Mouse (Mus musculus): ENCODE results near the gene Mtus2. TPM values are rescaled to one million over a fixed set of nuclear protein-coding genes. Genes with fewer than 3 reads are reported as not detected.
A peak's percentile ranks its signal among the peaks of the same experiment; 100 is the strongest.

Mtus2 gene
- polyA plus RNA-seq, 1 experiment from 2014 or later = 11.0 TPM

DNA sequence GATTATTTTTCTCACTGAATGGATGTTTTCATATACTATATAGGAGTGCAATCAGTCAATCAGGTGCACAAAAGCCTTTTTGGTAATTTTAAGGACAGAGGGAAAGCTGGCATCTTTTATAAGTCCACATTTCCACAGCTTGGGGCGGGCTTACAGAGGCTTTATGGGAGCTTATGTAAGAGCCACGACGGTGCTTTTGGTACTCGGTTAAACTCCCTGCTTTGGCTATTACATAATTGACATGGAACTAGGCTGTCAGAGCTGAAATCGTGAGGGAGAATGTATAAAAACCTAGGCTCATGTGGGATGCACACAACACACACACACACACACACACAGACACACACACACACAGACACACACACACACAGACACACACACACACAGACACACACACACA, 2.0 kb downstream of the Mtus2 start:
- Histone ChIP-seq H3K4me1 (peaks cover 8% of the 10 kb centered on the region; the same call in 1 of the 2 replicates), H3K36me3 (no peaks in the 10 kb centered on the region), H3K9me3 (no peaks in the 10 kb centered on the region), H3K27ac (no peak overlapping the region), H3K27me3 (peaks cover 33% of the 10 kb centered on the region), H3K9ac (no peak overlapping the region), H3K4me2 (replicated peaks) (no peak overlapping the region), H3K4me3 (no peak overlapping the region)
- 36% methylated on average over 5 of the region's 5 CpGs for WGBS
- no peak for ATAC-seq (ENCODE audit: insufficient number of reproducible peaks, insufficient read depth, low FRiP score, low TSS enrichment)

DNA sequence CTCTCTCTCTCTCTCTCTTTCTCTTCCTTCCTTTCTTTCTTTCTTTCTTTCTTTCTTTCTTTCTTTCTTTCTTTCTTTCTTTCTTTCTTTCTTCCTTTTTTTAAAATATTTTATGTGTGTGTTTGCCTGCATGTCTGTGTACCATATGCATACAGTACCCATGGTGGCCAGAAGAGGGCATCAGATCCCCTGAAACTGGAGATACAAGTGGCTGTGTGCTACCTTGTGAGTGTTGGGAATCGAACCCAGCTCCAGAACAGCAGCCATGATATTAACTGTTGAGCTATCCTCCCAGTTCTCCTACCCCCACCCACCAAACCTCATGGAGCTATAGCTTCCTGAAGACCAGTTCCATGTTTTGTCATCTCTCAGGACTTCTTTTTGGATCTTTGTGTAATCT, 3.7 kb downstream of the Mtus2 start:
- no peak overlapping the region for H3K9ac ChIP-seq
- WGBS = 96% methylated on average over 1 of the region's 1 CpGs

DNA sequence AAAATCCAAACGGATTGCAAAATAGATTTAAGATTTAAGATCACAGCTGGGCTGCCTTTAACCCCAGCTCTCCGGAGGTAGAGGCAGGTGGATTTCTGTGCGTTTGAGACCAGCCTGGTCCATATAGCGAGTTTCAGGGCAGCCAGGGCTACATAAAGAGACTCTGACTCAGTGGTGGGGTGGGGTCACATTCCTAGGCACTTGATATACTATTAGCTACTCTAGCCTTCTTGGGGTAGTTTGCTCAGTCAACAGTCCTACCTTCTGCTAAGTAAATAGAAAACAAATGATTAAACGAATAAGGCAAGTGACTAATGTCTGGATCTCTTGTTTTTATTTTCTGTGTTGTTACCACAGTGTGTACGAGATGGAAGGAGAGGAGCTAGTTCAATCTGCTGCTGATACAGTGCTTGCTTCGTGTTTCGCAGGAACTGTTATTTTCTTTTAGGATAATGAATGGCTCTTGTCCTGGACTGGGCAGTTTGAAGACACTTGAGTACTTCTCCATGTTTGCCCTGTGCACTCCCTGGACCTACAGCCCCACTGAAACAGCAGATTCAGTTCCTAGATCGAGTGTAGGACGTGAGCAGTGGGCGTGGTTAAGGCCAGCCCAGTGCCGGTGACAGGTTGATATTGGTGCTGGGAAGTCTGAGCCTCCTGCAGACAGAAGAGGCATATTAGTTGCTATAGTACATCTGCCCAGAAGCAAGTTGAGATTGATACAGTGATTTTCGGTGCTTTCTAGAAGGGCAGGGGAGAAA, 6.9 kb downstream of the Mtus2 start:
- WGBS = 75% methylated on average over 13 of the region's 13 CpGs

More for the DNA sequence above, 3.7 kb downstream of the Mtus2 start:
- H3K9me3 ChIP-seq = no peaks in the 10 kb centered on the region
- H3K4me3 ChIP-seq = no peak overlapping the region
- H3K27ac ChIP-seq = no peak overlapping the region
- ATAC-seq (ENCODE audit: insufficient number of reproducible peaks, insufficient read depth, low FRiP score, low TSS enrichment) = no peak
- H3K36me3 ChIP-seq = no peaks in the 10 kb centered on the region
- H3K27me3 ChIP-seq = peaks cover 26% of the 10 kb centered on the region
- H3K4me1 ChIP-seq = peaks cover 8% of the 10 kb centered on the region; the same call in 1 of the 2 replicates
- no peak overlapping the region for H3K4me2 ChIP-seq (replicated peaks)

DNA sequence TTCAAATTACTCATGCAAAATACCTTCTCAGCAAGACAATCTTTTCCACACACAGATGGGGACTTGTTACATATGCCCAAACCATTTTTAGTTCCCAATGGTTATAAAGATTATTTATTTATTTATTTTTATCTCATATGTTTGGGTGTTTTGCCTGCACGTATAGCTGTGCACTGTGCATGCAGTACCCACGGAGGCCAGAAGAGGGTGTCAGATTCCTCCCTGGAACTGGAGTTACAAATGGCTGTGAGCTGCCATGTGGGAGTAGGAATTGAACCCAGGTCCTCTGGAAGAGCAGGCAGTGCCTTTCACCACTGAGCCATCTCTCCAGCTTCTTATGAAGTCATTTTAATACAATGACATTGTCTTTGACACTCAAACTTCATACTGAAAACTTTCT, 7.7 kb downstream of the Mtus2 start:
- H3K9ac ChIP-seq = no peak overlapping the region
- WGBS = 57% methylated on average over 2 of the region's 2 CpGs
- H3K27ac ChIP-seq = no peak overlapping the region
- no peak for ATAC-seq (ENCODE audit: insufficient number of reproducible peaks, insufficient read depth, low FRiP score, low TSS enrichment)
- H3K4me3 ChIP-seq = no peak overlapping the region
- H3K4me2 ChIP-seq (replicated peaks) = no peak overlapping the region
- no peaks in the 10 kb centered on the region for H3K27me3 ChIP-seq
- H3K9me3 ChIP-seq = no peaks in the 10 kb centered on the region
- H3K36me3 ChIP-seq = no peaks in the 10 kb centered on the region
- no peaks in the 10 kb centered on the region for H3K4me1 ChIP-seq

More for the DNA sequence above, 6.9 kb downstream of the Mtus2 start:
- no peak overlapping the region for H3K9ac ChIP-seq
- no peaks in the 10 kb centered on the region for H3K4me1 ChIP-seq
- H3K27me3 ChIP-seq = no peaks in the 10 kb centered on the region
- no peak overlapping the region for H3K27ac ChIP-seq
- no peak overlapping the region for H3K4me2 ChIP-seq (replicated peaks)
- no peak for ATAC-seq (ENCODE audit: insufficient number of reproducible peaks, insufficient read depth, low FRiP score, low TSS enrichment)
- H3K36me3 ChIP-seq = no peaks in the 10 kb centered on the region
- no peaks in the 10 kb centered on the region for H3K9me3 ChIP-seq
- no peak overlapping the region for H3K4me3 ChIP-seq

DNA sequence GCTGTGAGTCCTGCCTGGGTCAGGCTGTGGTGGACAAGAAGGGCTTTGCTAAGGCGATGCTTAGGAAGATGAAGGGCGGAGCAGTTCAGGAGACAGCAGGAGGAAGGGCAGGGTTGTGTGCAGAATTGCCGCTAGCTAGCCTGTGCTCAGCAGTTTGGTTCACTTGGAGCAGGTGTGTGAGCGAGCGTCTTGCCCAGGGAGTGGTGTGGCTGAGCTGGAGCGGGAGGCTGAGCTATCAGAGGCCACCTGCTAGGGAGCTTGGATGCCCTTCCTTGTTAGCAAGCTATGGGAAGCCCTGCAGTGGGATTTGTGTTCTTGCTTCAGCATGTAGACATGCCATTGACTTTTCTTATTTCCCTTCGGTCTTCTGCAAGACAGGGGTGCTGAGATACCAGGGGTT, 9.5 kb downstream of the Mtus2 start:
- H3K4me1 ChIP-seq = no peaks in the 10 kb centered on the region

DNA sequence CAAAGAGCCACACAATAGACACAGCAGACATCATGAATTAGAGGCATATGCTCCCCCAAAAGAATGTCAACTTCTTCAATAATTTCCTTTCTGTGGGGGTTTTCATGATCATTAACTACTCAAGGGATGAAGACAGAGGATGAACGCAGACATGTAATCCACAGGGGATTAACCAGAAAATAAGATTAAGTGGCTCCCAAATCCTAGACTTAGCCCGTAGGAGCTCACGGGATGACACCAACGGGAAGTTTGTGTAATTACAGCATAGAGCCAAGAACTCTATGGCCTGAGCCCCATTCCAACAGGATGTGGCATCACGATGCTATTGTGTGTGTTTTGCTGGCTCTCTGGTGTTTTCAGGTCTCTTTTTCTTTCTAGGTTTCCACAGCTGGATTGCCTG, 12.4 kb downstream of the Mtus2 start:
- Histone ChIP-seq H3K9ac (no peak overlapping the region), H3K9me3 (no peaks in the 10 kb centered on the region), H3K4me1 (no peaks in the 10 kb centered on the region), H3K27me3 (no peaks in the 10 kb centered on the region), H3K4me2 (replicated peaks) (no peak overlapping the region), H3K4me3 (no peak overlapping the region), H3K36me3 (no peaks in the 10 kb centered on the region), H3K27ac (no peak overlapping the region)
- ATAC-seq (ENCODE audit: insufficient number of reproducible peaks, insufficient read depth, low FRiP score, low TSS enrichment) = no peak
- 76% methylated on average over 5 of the region's 5 CpGs for WGBS

More for the DNA sequence above, 9.5 kb downstream of the Mtus2 start:
- 86% methylated on average over 7 of the region's 7 CpGs for WGBS
- no peaks in the 10 kb centered on the region for H3K36me3 ChIP-seq
- no peak for ATAC-seq (ENCODE audit: insufficient number of reproducible peaks, insufficient read depth, low FRiP score, low TSS enrichment)
- H3K4me2 ChIP-seq (replicated peaks) = no peak overlapping the region
- no peak overlapping the region for H3K9ac ChIP-seq
- H3K27ac ChIP-seq = no peak overlapping the region
- no peak overlapping the region for H3K4me3 ChIP-seq
- H3K27me3 ChIP-seq = no peaks in the 10 kb centered on the region
- H3K9me3 ChIP-seq = no peaks in the 10 kb centered on the region

DNA sequence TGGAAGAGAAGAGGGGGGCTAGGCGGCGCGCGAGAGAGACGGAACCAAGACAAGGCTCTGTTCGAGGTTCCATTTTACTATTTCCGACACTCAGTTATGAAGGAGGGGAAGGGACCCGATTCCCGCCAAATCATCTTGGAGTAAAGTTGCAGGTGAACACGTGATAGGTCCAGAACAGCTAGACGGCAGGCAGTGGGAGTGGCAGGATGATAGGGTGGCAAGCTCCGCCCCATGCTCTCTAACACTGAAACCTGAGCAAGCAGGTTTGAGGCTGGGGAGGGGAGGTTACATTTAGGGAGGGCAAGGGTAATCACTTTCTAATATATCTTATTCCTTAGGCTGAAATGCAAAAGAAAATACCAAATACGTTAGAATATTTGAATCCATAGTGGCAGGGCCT, 18.9 kb downstream of the Mtus2 start:
- Histone ChIP-seq H3K36me3 (no peaks in the 10 kb centered on the region), H3K9ac (no peak overlapping the region), H3K4me1 (no peaks in the 10 kb centered on the region), H3K27me3 (no peaks in the 10 kb centered on the region), H3K4me3 (no peak overlapping the region), H3K4me2 (replicated peaks) (no peak overlapping the region), H3K9me3 (no peaks in the 10 kb centered on the region), H3K27ac (no peak overlapping the region)
- 60% methylated on average over 13 of the region's 13 CpGs for WGBS
- no peak for ATAC-seq (ENCODE audit: insufficient number of reproducible peaks, insufficient read depth, low FRiP score, low TSS enrichment)

DNA sequence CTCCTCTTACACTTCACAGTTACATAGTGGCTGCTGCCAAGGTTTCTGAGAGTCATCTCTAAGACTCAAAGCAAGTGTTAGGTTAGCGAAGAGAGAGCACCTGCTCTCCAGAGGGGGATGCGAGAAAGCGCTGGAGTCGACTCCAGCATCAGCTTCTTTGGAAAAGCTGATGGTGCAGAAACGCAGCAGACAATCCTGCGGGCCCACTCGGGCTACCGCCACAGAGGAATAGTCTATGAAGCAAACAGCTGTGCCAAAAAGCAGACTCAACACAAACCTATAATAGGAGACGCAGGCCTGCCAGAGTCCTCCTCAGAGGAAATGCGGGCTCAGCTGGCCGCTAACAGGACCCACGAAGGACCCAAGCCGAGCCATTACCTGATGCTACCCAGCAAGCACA, 23.5 kb downstream of the Mtus2 start:
- H3K4me2 ChIP-seq (replicated peaks) = no peak overlapping the region
- no peak overlapping the region for H3K27ac ChIP-seq
- H3K36me3 ChIP-seq = no peaks in the 10 kb centered on the region
- no peak for ATAC-seq (ENCODE audit: insufficient number of reproducible peaks, insufficient read depth, low FRiP score, low TSS enrichment)
- WGBS = 88% methylated on average over 13 of the region's 13 CpGs
- no peak overlapping the region for H3K4me3 ChIP-seq
- H3K9ac ChIP-seq = no peak overlapping the region
- no peaks in the 10 kb centered on the region for H3K27me3 ChIP-seq
- no peaks in the 10 kb centered on the region for H3K4me1 ChIP-seq
- no peaks in the 10 kb centered on the region for H3K9me3 ChIP-seq

DNA sequence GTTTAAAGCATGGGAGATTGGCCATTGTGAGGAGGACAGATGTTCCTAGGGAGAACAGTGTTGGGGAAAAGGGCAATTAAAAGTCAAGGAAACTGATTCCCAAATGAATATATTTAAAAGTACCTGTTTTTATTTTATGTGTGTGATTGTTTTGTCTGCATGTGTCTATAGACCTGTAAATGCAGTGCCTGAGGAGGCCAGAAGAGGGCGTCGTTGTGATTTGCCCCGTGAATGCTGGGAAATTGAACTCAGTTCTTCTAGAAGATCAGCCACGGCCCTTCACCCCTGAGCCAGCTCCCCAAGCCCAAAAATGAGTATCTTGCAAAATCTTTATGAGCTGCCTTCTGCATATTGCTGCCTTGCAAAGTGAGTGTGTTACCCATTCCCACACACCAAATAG, 33.2 kb downstream of the Mtus2 start:
- ATAC-seq (ENCODE audit: insufficient number of reproducible peaks, insufficient read depth, low FRiP score, low TSS enrichment) = no peak

DNA sequence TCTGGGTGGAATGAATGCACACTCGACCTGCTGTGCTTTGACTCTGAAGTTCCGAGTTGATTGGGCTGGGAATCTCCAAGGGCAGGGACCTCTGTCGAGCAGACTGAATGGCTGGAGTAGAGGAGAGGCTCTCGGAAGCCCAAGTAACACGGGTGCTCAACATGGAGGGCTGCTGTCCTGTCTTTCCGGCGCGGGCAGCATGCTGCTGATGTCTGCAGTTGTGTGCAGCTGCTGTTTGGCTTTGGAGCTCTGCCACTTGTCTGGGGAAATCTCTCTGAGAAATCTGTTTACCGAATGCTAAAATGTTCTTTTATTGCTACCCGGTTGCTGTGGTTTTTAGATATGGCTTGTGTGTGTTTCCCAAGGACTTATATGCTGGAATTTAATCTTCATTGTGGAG, 33.7 kb downstream of the Mtus2 start:
- H3K4me3 ChIP-seq = no peak overlapping the region
- H3K9me3 ChIP-seq = 0 out of 2 replicates have a peak, but pooled peaks cover 5% of the 10 kb centered on the region
- H3K4me1 ChIP-seq = no peaks in the 10 kb centered on the region
- H3K27me3 ChIP-seq = no peaks in the 10 kb centered on the region
- ATAC-seq (ENCODE audit: insufficient number of reproducible peaks, insufficient read depth, low FRiP score, low TSS enrichment) = no peak
- H3K27ac ChIP-seq = no peak overlapping the region
- no peak overlapping the region for H3K4me2 ChIP-seq (replicated peaks)
- WGBS = 83% methylated on average over 10 of the region's 10 CpGs
- no peak overlapping the region for H3K9ac ChIP-seq
- H3K36me3 ChIP-seq = no peaks in the 10 kb centered on the region

More for the DNA sequence above, 33.2 kb downstream of the Mtus2 start:
- WGBS = 67% methylated on average over 4 of the region's 4 CpGs
- Histone ChIP-seq H3K4me2 (replicated peaks) (no peak overlapping the region), H3K9me3 (0 out of 2 replicates have a peak, but pooled peaks cover 5% of the 10 kb centered on the region), H3K4me1 (no peaks in the 10 kb centered on the region), H3K9ac (no peak overlapping the region), H3K27ac (no peak overlapping the region), H3K27me3 (no peaks in the 10 kb centered on the region), H3K4me3 (no peak overlapping the region), H3K36me3 (no peaks in the 10 kb centered on the region)

DNA sequence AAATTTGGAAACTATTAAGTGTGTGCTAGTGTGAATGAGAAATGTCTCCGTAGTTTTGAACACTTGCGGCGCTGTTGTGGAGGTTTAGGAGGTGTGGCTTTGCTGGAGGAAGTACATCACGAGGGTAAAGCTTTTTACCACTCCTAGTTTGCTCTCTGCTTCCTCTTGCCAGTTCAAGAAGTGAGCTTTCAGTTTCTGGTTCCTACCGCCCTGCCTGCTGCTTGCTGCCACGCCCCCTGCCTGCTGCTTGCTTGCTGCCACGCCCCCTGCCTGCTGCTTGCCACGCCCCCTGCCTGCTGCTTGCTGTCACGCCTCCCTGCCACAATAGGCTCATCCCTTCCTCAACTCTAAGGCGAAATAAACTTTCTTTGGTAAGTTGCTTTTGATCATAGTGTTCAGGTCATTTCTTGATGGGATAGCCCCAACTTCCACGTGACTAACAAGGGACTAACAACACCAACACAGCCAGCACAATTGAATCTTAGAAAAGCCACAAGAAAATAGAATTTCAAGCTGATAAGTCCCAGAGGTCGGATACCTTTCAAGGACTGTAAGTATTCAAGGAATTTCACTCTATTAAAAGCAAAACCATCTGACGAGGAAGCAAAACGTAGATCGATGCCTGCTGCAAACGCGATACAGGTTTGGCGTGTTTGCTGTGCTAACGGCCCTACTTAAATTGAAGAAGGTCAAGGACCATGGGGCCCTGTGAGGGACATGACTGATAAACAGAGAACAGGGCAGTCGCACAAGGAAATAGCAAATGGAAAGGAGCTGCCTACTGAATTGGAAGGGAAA, 35.7 kb downstream of the Mtus2 start:
- WGBS = 10% methylated on average over 20 of the region's 20 CpGs
- no peak overlapping the region for H3K4me3 ChIP-seq
- H3K4me1 ChIP-seq = no peaks in the 10 kb centered on the region
- H3K9ac ChIP-seq = no peak overlapping the region
- H3K9me3 ChIP-seq = no peaks in the 10 kb centered on the region
- H3K27me3 ChIP-seq = no peaks in the 10 kb centered on the region
- 0 out of 2 replicates have a peak, but pooled peaks have one; percentile 52 for ATAC-seq (ENCODE audit: insufficient number of reproducible peaks, insufficient read depth, low FRiP score, low TSS enrichment)
- H3K27ac ChIP-seq = no peak overlapping the region
- H3K4me2 ChIP-seq (replicated peaks) = peak overlapping the region; percentile 18
- no peaks in the 10 kb centered on the region for H3K36me3 ChIP-seq

DNA sequence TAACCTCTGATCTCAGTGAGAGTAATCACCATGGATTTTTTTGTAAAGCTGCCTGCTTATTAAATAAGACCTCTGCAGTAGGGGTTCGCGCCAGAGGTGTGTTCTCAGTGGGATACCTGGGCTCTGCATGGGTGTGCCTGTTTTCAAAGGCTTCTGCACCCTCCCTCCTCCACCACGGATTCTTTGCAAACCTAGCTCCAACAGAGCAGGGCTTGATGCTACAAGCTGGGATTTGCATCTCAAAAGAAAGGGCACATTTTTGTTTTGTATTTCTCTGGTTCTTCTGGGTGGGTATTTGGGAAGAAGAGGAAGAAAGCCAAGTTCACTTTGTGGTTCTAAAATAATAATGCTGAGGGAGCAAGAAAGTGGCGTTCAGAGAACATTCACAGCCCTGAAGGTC, 48.1 kb downstream of the Mtus2 start:
- ATAC-seq (ENCODE audit: insufficient number of reproducible peaks, insufficient read depth, low FRiP score, low TSS enrichment) = no peak
- H3K36me3 ChIP-seq = no peaks in the 10 kb centered on the region
- H3K27me3 ChIP-seq = no peaks in the 10 kb centered on the region; the same call in 1 of the 2 replicates
- no peak overlapping the region for H3K9ac ChIP-seq
- WGBS = 42% methylated on average over 4 of the region's 4 CpGs
- H3K4me2 ChIP-seq (replicated peaks) = no peak overlapping the region
- H3K9me3 ChIP-seq = no peaks in the 10 kb centered on the region
- H3K4me3 ChIP-seq = no peak overlapping the region
- no peaks in the 10 kb centered on the region for H3K4me1 ChIP-seq
- H3K27ac ChIP-seq = no peak overlapping the region

Measured in embryonic facial prominence, embryonic 12.5 days (tissue).